Mouse (Mus musculus) limb, embryonic 15.5 days (tissue): ENCODE measurements around the gene Bahcc1. TPM values are rescaled to one million over a fixed set of nuclear protein-coding genes. Genes with fewer than 3 reads are reported as not detected.

Experiments used
- ATAC-seq: fragments of 200-750 bp; cut with Nextera tagmentation; 2 replicates; pipeline ENCODE4 v1.8.0; 2017; ENCODE audit warnings: low read depth, moderate TSS enrichment; ENCODE audit not compliant: insufficient number of reproducible peaks, low FRiP score, low TSS enrichment
- H3K27ac ChIP-seq: fragments of 300-500 bp; sonication (generic); 2 replicates; pipeline ENCODE4 v1.5.1; 2015; ENCODE audit warnings: moderate library complexity, mild to moderate bottlenecking, inconsistent platforms
- H3K27me3 ChIP-seq: fragments of 300-500 bp; sonication (generic); 2 replicates; pipeline ENCODE4 v1.6.1; 2015; ENCODE audit warnings: inconsistent platforms
- H3K36me3 ChIP-seq: fragments of 300-500 bp; sonication (generic); 2 replicates; pipeline ENCODE4 v1.6.1; 2015; ENCODE audit warnings: inconsistent platforms
- H3K4me1 ChIP-seq: fragments of 300-500 bp; sonication (generic); 2 replicates; pipeline ENCODE4 v1.6.1; 2015; ENCODE audit warnings: inconsistent platforms
- H3K4me2 ChIP-seq: fragments of 300-500 bp; sonication (generic); 2 replicates; pipeline ENCODE4 v1.6.1; 2015; ENCODE audit warnings: mild to moderate bottlenecking, inconsistent platforms
- H3K4me3 ChIP-seq: fragments of 300-500 bp; sonication (generic); 2 replicates; pipeline ENCODE4 v1.5.1; 2015; ENCODE audit warnings: mild to moderate bottlenecking, inconsistent platforms
- H3K9ac ChIP-seq: fragments of 300-500 bp; sonication (generic); 2 replicates; pipeline ENCODE4 v1.6.1; 2015; ENCODE audit warnings: inconsistent platforms
- H3K9me3 ChIP-seq: fragments of 300-500 bp; sonication (generic); 2 replicates; pipeline ENCODE4 v1.6.1; 2016; ENCODE audit warnings: inconsistent platforms
- WGBS: fragments of 180-500 bp; shearing (Covaris S2); methylation state at CpG from one replicate; pipeline ENCODE4 v1.1.7; 2015; 5-methylcytosine and 5-hydroxymethylcytosine counted together
- polyA plus RNA-seq: library from polyadenylated mRNA; unstranded; fragments of >200 nt; fragmentation: Nextera tagmentation; extraction: Ambion mirVana; gene quantifications from 2 replicates; pipeline ENCODE4 v1.2.1, GENCODE M21; 2015

The Bahcc1 gene
- polyA plus RNA-seq, 1 experiment from 2014 or later, result 6.7 TPM

DNA sequence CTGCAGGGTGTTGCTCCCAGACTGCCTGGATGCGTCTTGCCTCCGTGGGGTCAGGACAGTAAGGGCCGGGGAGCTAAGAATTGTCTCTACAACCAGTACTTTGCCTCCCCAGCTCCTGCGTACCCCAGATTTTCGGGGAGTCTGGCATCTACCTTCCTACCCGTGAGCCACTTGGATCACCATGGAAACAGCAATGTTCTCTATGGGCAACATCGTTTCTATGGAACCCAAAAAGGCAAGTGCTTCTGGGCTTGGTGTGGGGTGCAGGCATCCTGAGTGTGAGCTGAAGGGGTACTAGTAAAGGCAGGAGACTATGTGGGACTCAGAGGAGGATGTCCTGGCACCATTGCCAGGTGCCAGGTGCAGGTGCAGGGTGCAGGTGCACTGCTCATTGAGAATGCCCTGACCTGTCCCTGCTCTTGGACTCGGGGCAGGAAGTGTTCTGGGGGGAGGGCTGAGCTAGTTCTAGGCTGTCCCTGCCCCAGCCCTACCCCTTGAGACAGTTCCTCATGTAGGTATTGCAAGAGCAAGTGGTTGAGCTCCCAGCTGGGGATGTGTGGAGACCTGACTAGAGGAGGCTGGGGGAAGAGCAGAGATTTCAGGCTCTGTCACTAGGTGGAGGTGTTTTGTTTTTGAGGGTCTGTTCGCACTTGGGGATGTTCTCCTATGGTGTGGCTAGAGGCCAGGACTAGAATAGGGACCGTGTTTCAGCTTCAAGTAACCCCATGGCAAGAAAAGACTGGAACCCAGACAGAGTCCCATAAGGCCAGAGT lies 35.6 kb downstream of the Bahcc1 start:
- Histone ChIP-seq H3K9me3 (no peaks in the 10 kb centered on the region), H3K9ac (no peak overlapping the region), H3K4me3 (no peak overlapping the region), H3K4me2 (no peak overlapping the region), H3K27ac (no peak overlapping the region), H3K27me3 (no peaks in the 10 kb centered on the region; the same call in 1 of the 2 replicates), H3K4me1 (peaks cover 52% of the 10 kb centered on the region), H3K36me3 (peaks cover 22% of the 10 kb centered on the region)
- 80% methylated on average over 10 of the region's 10 CpGs for WGBS
- ATAC-seq, result no peak

DNA sequence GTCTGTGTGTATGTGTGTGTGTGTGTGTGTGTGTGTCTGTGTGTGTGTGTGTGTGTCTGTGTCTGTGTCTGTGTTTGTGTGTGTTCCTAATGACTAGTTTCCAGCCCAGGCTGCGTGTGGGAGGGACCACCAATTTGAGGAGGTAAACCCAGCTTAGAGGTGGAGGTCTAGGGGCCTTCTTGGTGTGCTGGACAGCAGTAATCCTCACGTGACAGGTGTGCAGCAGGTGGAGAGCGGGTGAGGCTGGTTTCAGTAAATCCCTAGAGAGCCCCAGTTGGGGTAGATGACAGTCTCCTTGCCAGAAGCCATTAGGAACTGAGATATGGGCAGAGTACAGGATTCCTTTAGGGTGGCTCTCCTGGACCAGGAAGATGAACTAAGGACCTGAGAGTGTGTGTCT lies 36.3 kb downstream of the Bahcc1 start:
- Histone ChIP-seq H3K9ac (no peak overlapping the region), H3K27ac (no peak overlapping the region), H3K36me3 (peaks cover 28% of the 10 kb centered on the region), H3K4me3 (no peak overlapping the region), H3K9me3 (no peaks in the 10 kb centered on the region), H3K27me3 (no peaks in the 10 kb centered on the region; the same call in 1 of the 2 replicates), H3K4me1 (peaks cover 46% of the 10 kb centered on the region), H3K4me2 (no peak overlapping the region)
- ATAC-seq, result no peak
- WGBS, result 79% methylated on average over 3 of the region's 3 CpGs

DNA sequence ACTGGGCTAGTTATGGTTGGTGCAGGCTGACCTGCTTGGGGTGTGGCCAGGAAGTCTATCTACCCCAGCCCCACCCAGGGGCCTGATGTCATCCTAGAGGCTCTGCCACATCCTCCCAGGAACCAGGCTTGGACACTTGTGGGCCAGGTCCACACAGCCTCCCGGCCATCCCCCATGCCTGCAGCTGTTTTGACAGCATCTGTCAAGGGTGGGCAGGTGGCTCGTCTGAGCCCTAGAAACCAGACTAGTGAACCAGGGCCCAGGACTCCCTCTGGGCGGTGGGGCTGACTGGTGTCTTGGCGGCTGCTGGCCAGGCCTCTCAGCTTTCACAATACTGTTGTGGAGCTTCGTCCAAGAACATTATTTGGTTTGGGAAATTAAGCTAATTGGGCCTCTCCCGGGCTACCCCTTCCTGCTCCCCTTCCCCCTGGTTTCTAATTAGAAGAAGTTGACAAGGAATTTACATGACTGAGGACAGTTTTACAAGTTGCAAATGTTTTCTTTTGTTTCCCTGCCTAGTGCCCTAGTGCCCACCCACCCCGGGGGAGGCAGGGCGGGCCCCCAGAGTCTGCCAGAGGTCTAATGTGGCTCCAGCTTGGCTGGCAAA lies 36.9 kb downstream of the Bahcc1 start:
- ATAC-seq, result no peak; the same call in 1 of the 2 replicates
- no peak overlapping the region for H3K4me2 ChIP-seq
- H3K36me3 ChIP-seq, result peaks cover 34% of the 10 kb centered on the region
- H3K4me1 ChIP-seq, result peaks cover 40% of the 10 kb centered on the region
- H3K9ac ChIP-seq, result no peak overlapping the region
- H3K27ac ChIP-seq, result no peak overlapping the region
- no peaks in the 10 kb centered on the region; the same call in 1 of the 2 replicates for H3K27me3 ChIP-seq
- H3K9me3 ChIP-seq, result no peaks in the 10 kb centered on the region
- no peak overlapping the region for H3K4me3 ChIP-seq
- WGBS, result 35% methylated on average over 8 of the region's 8 CpGs

DNA sequence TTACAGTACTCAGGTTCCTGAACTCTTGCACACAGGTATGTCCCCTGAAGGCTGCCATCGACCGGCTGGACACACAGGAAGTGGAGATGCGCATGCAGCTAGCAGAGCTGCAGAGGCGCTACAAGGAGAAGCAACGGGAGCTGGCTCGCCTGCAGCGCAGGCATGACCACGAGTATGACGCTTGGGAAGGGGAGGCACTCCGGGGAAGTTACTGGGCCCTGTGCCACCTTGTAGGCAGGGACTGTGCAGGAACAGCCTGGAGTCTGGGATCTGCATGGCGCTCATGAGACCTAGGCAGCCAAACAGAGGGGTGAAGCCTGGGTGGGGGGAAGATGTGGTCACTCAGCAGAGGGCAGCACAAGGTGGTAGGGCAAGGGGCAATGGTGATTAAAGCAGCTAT lies 46.6 kb downstream of the Bahcc1 start:
- H3K9me3 ChIP-seq, result no peaks in the 10 kb centered on the region
- H3K4me1 ChIP-seq, result peaks cover 9% of the 10 kb centered on the region; the same call in 1 of the 2 replicates
- no peaks in the 10 kb centered on the region for H3K27me3 ChIP-seq
- no peak for ATAC-seq
- no peak overlapping the region for H3K9ac ChIP-seq
- H3K4me2 ChIP-seq, result no peak overlapping the region
- peaks cover 96% of the 10 kb centered on the region for H3K36me3 ChIP-seq
- H3K4me3 ChIP-seq, result no peak overlapping the region
- H3K27ac ChIP-seq, result no peak overlapping the region
- WGBS, result 79% methylated on average over 11 of the region's 11 CpGs

DNA sequence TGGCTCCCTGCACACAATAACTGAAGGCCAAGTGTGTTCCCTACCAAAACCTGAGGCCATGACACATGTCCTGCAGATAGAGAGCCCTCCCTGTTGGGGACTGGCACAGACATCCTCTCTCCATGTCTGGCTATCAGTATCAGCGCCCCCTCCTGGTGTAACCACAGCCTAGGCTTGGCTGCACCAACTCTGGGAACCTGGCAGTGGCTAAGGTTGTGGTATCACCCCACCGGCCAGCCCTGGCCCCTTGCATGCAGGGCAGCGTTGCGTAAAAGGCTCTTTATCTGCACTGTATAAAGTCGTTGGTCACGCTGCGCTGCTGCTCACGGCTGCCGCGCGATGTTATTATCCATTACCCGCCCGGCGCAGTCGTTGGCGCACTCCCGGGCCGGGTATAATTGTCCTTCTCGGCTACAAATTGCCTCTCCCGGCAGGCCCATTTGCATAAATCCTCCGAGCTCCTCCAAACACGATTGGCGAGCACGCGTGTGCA lies 47.6 kb downstream of the Bahcc1 start:
- Histone ChIP-seq H3K4me2 (no peak overlapping the region), H3K9me3 (no peaks in the 10 kb centered on the region), H3K4me1 (peaks cover 9% of the 10 kb centered on the region; the same call in 1 of the 2 replicates), H3K27ac (no peak overlapping the region), H3K36me3 (peaks cover 96% of the 10 kb centered on the region), H3K4me3 (no peak overlapping the region), H3K27me3 (no peaks in the 10 kb centered on the region), H3K9ac (no peak overlapping the region)
- no peak for ATAC-seq
- 72% methylated on average over 25 of the region's 25 CpGs for WGBS

DNA sequence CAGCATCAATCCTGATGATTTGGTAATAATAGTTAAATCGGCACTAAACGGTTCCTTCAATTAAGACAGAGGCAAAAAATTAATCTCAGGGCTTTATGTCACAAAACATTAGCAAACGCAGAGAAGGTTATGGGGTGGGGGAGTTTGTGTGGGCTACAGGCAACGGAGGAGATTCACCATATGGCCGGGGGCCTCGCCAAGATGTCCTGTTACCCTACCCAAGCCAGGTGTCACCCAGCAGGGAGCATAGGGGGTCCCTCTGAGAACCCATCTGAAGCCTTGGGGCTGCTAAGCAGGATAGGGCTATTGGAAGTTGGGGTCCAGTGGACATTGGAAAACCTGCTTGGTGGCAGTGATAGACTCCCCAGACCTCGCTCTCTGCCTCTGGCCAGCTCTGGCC lies 48.0 kb downstream of the Bahcc1 start:
- no peak overlapping the region for H3K4me3 ChIP-seq
- H3K4me2 ChIP-seq, result no peak overlapping the region
- peaks cover 9% of the 10 kb centered on the region; the same call in 1 of the 2 replicates for H3K4me1 ChIP-seq
- no peaks in the 10 kb centered on the region for H3K9me3 ChIP-seq
- 73% methylated on average over 7 of the region's 7 CpGs for WGBS
- H3K27me3 ChIP-seq, result no peaks in the 10 kb centered on the region
- no peak for ATAC-seq
- H3K27ac ChIP-seq, result 0 out of 2 replicates have a peak overlapping the region, but pooled peaks have one; percentile 5
- no peak overlapping the region for H3K9ac ChIP-seq
- peaks cover 96% of the 10 kb centered on the region for H3K36me3 ChIP-seq

DNA sequence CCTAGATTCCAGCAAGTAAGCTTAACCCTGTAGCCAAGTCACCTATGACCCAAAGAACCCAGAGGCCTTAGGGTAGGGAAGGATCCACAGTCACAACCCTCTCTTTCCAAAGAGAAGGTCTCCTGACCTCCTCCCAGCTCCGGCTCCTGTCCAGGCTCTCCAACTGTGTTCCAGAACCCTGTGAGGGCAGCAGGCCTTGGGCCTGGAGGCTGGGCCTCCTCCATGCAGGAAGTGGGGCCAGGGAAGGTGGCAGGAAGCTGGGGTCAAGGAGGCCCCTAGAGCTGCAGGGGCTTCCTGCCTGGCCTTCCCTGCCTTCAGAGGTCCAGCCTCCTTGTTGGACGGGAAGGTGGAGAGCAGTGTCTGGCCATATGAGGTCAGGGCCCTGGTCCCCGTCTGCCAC lies 48.5 kb downstream of the Bahcc1 start:
- Histone ChIP-seq H3K27me3 (no peaks in the 10 kb centered on the region), H3K4me2 (no peak overlapping the region), H3K4me3 (no peak overlapping the region), H3K9ac (no peak overlapping the region), H3K9me3 (no peaks in the 10 kb centered on the region), H3K27ac (0 out of 2 replicates have a peak overlapping the region, but pooled peaks have one; percentile 5), H3K36me3 (peaks cover 96% of the 10 kb centered on the region), H3K4me1 (peaks cover 9% of the 10 kb centered on the region; the same call in 1 of the 2 replicates)
- no peak for ATAC-seq
- WGBS, result 77% methylated on average over 3 of the region's 3 CpGs

DNA sequence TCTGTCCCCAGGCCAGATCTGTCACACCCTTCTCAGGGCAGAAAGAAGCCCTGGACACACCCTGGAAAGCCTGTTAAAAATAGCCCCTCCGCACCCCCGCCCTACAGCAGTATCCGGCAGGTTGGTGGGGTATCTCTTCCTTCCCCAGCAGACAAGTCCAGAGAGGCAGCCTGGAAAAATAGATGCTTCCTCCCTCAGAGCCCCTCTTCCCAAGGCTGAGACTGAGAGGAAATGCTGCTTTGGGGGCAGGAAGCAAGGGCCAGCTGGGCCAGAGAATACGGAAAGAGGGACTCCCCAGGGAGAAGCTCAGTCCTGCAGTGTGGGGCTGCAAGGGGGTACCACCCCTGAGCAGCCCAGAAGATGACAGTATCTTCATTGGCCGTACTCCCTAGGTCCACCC lies 50.8 kb downstream of the Bahcc1 start:
- no peaks in the 10 kb centered on the region for H3K9me3 ChIP-seq
- WGBS, result 82% methylated on average over 5 of the region's 5 CpGs
- no peak overlapping the region for H3K9ac ChIP-seq
- H3K27ac ChIP-seq, result 0 out of 2 replicates have a peak overlapping the region, but pooled peaks have one; percentile 27
- no peak overlapping the region for H3K4me3 ChIP-seq
- peaks cover 9% of the 10 kb centered on the region; the same call in 1 of the 2 replicates for H3K4me1 ChIP-seq
- peaks cover 97% of the 10 kb centered on the region for H3K36me3 ChIP-seq
- ATAC-seq, result no peak
- no peaks in the 10 kb centered on the region for H3K27me3 ChIP-seq
- H3K4me2 ChIP-seq, result no peak overlapping the region

DNA sequence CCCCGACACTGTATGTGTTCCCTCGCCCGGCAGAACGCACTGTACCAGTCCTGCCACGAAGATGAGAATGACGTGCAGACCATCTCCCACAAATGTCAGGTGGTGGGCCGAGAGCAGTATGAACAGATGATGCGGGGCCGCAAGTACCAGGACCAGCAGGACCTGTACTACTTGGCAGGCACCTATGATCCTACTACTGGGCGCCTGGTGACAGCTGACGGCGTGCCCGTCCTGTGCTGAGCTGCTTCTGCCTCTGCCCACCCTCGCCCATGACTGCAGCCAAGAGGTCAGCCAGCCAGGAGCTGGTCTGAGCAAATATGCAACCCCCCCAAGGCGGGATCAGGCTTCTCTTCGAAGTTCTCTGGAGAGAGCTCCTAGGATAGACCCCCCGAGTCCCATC lies 56.9 kb downstream of the Bahcc1 start:
- Histone ChIP-seq H3K4me3 (no peak overlapping the region), H3K4me1 (peaks cover 7% of the 10 kb centered on the region; the same call in 1 of the 2 replicates), H3K9me3 (no peaks in the 10 kb centered on the region), H3K27me3 (no peaks in the 10 kb centered on the region), H3K4me2 (no peak overlapping the region), H3K27ac (no peak overlapping the region), H3K9ac (no peak overlapping the region), H3K36me3 (peaks cover 60% of the 10 kb centered on the region)
- no peak for ATAC-seq
- WGBS, result 94% methylated on average over 17 of the region's 17 CpGs

DNA sequence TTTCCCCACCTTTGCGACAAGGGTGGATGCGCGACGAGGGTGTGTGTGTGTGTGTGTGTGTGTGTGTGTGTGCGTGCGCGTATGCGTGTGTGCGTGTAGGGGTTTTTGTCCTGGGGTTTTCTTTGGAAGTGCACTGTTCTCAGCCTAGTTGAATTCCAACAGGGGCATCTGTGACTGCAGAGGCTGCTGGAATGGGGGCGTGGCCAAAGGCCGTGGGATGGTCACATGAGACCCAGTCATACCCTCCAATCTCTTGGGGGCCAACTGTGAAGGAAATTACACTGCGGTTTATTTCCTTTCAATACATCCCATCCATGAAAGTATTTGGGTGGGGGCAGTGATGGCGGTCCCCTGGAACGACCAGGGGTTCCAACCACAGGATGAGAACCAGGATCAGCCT lies 57.5 kb downstream of the Bahcc1 start:
- Histone ChIP-seq H3K27me3 (no peaks in the 10 kb centered on the region), H3K4me1 (peaks cover 7% of the 10 kb centered on the region; the same call in 1 of the 2 replicates), H3K9me3 (no peaks in the 10 kb centered on the region), H3K4me2 (no peak overlapping the region), H3K4me3 (no peak overlapping the region), H3K27ac (no peak overlapping the region), H3K9ac (no peak overlapping the region), H3K36me3 (peaks cover 54% of the 10 kb centered on the region)
- ATAC-seq, result no peak
- 88% methylated on average over 14 of the region's 14 CpGs for WGBS

DNA sequence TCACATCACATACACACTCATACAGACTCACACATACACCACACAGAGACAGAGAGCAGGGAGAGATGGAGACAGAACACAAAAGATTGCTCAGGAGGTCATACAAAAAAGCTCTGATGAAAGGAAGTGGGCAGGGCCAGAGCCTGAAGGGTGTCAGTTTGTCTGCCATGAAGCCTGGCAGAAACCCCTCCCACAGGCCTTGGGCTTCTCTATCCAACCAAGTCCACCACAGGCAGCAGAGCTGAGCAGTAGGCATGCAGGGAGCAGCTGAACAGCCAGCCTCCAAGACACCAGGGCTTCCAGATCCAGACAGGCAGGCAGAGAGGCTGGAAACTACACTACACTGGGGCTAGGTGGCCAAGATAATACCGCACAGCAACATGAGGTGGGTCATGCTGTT lies 61.0 kb downstream of the Bahcc1 start:
- Histone ChIP-seq H3K4me1 (peaks cover 24% of the 10 kb centered on the region), H3K36me3 (peaks cover 20% of the 10 kb centered on the region), H3K9ac (no peak overlapping the region), H3K27me3 (no peaks in the 10 kb centered on the region), H3K4me2 (no peak overlapping the region), H3K9me3 (no peaks in the 10 kb centered on the region), H3K27ac (no peak overlapping the region), H3K4me3 (no peak overlapping the region)
- ATAC-seq, result no peak
- WGBS, result 82% methylated on average over 1 of the region's 1 CpGs
